Mouse (Mus musculus) retina, adult 2 months (tissue): Measurements from ENCODE around the gene Cuedc1.
A peak's percentile ranks its signal among the peaks of the same experiment; 100 is the strongest.

ENCODE experiments used
- DNase-seq: peaks from one replicate; pipeline ENCODE4 v3.0.0-alpha.2; 2012; ENCODE audit warnings: low read depth, low spot score

The Cuedc1 gene

DNA sequence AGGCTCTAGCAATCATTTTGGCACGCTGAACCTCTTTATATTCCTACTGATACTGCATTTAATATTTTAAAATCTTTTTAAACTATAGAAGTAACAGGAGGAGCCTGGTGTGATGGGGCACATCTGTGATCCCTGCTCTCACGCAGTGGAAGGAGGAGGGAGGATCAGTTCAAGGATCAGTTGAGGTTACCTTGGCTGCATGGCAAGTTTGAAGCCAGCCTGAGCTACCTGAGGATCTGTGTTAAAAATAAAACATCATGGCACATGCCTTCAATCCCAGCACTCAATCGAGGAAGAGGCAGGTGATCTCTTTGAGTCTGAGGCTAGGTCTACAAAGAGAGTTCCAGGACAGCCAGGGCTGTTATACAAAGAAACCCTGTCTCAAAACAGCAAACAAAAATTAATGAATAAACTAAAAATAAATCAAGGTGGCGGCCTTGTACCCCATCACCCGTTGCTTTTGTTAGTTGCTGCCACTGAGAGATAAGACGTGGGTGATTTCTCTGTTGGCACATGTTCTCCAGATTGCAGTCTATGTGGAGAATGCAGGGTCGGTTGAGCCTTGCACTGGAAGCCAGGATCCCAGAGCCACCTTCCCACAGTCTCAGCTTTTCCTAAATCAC, 50.3 kb downstream of the Cuedc1 start:
- no peak for DNase-seq

DNA sequence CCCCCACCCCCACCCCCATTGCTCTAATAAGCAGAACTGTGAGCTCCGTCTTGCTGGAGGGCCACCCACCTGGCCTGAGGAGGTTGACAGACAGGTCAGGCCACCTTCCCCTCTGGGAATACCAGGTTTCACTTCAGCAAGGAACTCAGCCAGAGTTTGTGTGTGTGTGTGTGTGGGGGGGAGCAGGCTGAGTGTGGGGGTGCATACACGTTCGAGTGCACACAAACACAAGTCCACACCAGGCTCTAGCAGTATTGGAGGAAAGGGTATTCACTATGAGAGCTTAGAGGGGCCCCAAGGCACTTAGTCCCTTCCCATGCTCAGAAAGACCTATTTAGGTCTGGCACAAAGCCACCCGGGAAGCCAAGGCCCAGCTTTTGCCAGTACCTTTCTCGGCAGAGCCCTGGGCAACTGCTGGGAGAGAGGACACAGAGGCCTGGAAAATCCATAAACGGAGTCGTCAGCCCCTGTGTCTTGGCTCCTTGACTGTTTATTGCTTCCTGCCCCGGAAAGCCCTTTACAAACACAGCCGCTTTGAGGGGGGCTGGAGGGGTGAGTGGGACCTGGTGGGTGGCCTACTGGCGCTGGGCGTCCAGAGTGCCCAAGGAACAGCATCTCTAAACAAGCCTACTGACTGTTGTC, 50.9 kb downstream of the Cuedc1 start:
- no peak for DNase-seq

- no peak for DNase-seq
Observed at GRCm38 (mm10) chr11:88151379-88152155, 53.7 kb downstream of the Cuedc1 start.

DNA sequence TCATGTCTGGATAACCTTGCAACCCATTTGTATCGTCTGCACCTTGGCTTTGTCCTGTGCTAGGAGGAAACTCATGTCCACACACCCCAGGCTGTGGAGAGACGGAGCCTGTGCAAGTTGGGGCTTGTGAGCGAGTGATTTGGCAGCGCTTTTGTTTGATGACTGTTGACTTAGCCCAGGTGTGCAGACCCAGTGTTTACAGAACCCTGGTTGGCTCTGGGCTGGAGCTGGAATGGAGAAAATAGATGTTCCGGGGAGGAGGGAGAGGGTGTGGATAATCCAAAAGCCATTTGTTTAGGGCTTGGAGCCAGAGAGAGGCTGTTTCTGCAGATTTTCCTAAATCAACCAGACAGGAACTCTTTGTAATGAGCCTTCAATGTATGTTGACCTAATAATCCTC, 56.0 kb downstream of the Cuedc1 start:
- DNase-seq = no peak

- no peak for DNase-seq
Observed at GRCm38 (mm10) chr11:88154500-88154899, 56.6 kb downstream of the Cuedc1 start.

DNA sequence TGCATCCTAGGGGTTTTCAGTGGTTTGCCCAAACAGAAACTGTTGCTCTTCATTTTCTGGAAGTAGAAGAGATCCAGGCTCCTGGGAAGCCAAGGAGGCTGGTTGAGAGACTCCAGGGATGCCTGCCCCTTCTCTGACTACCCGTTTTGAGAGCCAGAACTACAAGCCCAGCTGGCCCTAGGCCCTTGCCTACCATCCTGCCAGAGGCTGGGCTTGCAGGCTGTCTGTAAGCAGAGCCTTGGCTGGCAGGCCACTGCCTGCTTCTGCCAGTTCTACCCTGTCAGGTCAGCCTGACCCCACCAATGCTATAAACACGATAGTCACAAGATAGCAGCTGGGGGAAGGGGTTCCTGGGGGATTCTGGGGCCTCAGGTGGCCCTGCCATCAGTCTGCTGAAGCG, 57.6 kb downstream of the Cuedc1 start:
- no peak for DNase-seq

- no peak for DNase-seq
Observed at GRCm38 (mm10) chr11:88155998-88156397, 58.1 kb downstream of the Cuedc1 start.

- no peak for DNase-seq
Observed at GRCm38 (mm10) chr11:88156403-88156802, 58.5 kb downstream of the Cuedc1 start.

- DNase-seq = no peak
Observed at GRCm38 (mm10) chr11:88158842-88159246, 61.0 kb downstream of the Cuedc1 start.

DNA sequence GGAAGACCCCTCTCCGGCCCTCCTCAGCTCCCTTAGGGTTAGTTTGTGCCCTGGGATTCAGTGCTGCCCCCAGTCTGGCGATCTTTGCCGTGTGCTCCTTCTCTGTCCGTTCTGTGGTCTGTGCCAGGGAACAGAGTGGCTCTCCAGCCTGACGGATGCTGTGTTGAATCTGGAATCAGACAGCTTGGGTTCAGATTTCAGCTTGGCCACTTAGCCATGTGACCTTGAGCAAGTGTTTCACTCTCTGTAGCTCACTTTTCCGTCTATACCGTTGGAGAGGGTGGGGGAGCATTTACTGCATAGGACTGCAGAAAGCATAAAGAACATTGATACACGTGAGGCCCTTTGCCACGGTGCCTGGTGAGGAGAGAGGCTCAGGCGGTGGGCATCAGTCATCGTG, 61.5 kb downstream of the Cuedc1 start:
- no peak for DNase-seq

DNA sequence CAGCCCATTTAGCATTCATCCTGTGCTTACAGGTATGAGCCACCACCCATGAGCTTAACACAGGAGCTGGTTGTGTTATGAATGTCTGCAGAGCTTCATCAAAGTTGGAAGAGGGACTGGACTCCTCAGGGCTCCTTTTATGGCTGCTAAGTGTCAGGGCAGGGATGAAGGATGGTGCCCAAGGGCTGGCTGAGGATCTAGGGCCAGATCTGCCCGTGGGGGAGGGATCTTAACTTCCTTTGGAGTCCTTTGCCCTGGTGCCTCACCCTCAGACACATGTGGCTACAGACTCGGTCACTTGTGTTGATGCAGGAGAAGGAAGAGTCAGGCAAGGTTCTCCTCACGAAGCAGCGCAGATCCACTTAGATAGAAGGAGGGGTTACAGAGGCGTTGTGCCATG, 62.5 kb downstream of the Cuedc1 start:
- DNase-seq = no peak

- peak; percentile 77 for DNase-seq
Observed at GRCm38 (mm10) chr11:88161051-88161581, 63.3 kb downstream of the Cuedc1 start.

- DNase-seq = peak; percentile 78
Observed at GRCm38 (mm10) chr11:88161651-88162362, 63.9 kb downstream of the Cuedc1 start.

- DNase-seq = no peak
Observed at GRCm38 (mm10) chr11:88162740-88163139, 64.9 kb downstream of the Cuedc1 start.

- DNase-seq = no peak
Observed at GRCm38 (mm10) chr11:88164213-88164723, 66.4 kb downstream of the Cuedc1 start.

DNA sequence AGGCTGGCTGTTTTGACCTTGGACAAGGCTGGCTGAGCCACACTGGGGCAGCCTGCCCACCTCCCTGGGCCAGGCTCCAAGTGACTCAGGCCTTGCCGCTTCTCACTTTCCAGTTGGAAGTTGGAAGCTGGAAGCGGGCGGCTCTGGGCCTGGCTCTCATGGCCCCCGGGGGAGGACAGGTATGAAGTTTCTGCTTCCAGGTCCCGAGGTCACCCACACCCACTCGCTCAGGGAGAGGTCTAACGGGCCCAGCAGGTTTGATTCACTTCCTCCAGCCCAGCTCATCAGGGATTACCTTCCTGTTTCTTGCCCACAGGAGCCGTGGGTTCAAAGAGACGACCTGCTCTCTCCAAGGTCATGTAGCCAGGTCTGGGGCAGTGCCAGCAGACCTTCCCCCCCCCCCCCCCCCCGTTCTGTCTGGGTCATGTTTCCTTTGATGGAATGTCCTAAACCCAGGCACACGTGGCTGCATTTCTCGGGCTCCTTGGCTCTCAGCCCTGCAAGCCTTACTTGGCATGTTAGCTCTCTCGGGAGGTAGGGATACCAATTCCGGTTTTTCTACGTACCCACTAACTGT, 67.0 kb downstream of the Cuedc1 start:
- DNase-seq = no peak

DNA sequence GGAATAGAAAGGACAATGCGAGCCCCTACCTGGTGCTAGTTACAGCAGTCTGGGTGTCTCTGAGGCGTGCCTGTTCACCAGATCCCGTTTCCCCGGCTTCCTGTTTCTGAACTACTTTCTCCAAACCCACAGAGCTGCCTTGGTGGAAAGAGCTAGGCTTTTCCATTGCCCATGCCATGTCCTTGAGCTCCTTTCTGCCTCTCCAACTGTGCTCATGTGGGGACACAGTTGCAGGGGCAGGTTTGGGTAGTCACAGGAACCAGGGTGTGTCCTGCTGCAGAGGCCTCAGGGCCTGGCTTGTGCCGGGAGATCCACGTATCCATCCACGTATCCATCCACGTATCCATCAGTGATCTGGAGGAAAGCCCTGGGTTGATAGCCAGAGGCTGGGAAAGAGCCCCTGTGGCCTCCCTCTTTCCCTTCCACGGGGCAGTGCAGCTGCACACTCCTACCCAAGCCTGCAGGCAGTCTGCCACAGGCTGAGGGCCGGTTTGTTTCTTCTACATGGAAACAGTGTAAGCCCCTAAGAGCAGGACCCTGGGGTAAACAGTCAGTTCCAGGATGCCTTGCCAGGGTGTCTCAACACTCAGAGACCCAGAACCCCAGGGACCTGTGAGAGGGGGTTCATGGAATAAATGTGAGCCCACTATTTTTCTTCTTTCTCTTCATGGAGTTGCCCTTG, 68.0 kb downstream of the Cuedc1 start:
- no peak for DNase-seq

DNA sequence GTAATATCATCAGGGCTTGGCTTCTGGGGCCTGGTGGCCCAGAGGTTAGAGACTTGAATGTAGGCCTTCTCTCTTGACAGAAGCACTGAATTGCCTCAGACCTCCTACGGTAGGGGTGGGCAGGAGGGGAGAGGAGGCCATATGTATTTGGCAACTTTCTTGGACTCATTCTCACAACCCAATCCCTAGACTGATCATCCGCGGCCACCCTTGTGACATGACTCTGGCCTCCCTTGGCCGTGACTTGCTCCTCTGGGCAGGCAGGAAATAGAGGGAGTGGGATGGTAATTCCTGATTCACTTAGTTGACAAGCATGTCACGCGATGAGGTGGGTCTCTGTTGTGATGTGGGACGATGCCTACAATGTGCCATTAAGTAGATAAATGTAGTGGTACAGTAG, 68.6 kb downstream of the Cuedc1 start:
- DNase-seq = no peak

DNA sequence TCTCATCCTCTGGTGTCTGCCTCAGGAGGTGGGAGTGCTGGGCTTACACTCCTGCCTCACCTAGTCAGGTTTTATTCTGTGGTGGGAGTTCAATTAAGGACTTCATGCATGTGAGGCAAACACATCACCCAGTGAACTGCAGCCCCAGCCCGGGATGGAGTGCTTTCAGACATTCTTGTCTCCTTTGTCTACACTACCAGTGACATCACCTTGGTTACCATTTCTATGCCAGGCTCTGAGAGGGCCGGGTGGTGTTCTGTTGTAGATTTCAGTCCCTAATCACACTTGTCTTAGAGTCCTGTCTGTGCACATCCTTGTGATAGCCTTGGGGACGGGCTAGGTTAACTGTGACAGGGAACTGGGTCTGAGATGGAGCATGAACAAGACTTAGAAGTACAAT, 70.8 kb downstream of the Cuedc1 start:
- no peak for DNase-seq

DNA sequence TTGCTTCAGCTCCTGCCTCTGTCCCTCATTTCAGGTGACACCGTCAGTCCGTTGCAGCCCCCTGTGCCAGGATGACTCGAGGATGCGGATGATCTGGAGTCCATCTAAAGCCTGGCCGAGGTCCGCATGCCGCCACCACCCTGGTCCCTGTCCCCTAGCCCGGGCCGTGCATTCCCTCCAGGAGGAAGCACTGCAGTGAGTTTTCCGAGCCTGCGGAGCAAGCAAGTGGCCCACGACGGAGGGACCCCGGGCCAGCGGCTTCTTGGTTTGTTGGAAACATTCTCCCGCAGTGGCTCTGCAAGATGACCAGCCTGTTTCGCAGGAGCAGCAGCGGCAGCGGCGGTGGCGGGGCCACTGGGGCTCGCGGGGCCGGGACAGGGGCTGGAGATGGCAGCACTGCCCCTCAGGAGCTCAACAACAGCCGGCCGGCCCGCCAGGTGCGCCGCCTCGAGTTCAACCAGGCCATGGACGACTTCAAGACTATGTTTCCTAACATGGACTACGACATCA, 71.7 kb downstream of the Cuedc1 start:
- DNase-seq = no peak

GRCm38 (mm10) chr11:88170606-88171005, 72.7 kb downstream of the Cuedc1 start:
- no peak for DNase-seq
